In the genomic region with DNA sequence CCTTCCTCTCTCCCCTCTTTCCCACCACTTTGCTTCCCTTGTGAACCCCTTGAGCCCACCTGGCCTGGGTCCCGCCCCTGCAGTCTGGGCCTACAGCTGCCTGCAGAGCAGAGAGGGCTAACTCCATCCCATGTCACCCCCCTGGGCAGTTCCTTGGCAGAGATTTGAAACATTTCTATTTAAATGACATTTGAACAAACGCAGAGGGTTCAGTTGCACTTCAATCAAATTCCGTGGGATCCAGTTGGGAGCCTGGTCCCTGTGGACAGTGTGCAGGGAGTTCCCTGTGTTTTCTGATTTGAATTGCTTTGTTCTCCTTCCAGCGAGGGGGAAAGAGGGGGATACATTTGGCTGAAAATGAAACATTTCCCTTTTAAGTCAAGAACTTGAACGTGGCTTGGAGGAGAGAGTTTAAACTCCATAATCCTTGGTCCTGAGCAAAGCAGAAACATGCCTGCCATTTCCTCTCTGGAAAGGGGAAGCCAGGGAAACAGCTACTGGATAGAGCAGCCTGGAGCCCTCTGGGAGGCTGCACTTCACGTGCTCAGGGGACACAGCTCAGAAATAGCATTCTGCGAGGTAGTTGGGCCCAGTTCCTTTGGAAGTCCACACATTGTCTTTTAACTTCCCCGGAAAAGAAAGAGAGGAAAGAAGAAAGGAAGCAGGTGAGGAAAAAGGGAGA, we compare ENCODE assay signal across 23 mouse cellular contexts. TPM values are rescaled to one million over a fixed set of nuclear protein-coding genes. Genes with fewer than 3 reads are reported as not detected.
A peak's percentile ranks its signal among the peaks of the same experiment; 100 is the strongest.
DNase-seq lines count a peak whose midpoint lies in the region; ATAC-seq and TF ChIP-seq lines count a peak whose summit lies in the region.
"Had no signal": no experiment of that assay in that cellular context is flagged by ENCODE, and none has a peak within 500 bp of the region (broad histone marks: within the 10 kb centered on the region; RNA-seq: fewer than 3 reads in every experiment).

No protein-coding gene starts in this region.

- WGBS in embryonic facial prominence, embryonic 15.5 days = 17% methylated on average over 8 of the region's 8 CpGs
- 14% methylated on average over 8 of the region's 8 CpGs for WGBS in hindbrain, postnatal 0 days
- 12% methylated on average over 8 of the region's 8 CpGs for WGBS in midbrain, embryonic 14.5 days

- H3K4me1 ChIP-seq in embryonic facial prominence, embryonic 15.5 days = peaks cover 14% of the 10 kb centered on the region
- 0 out of 2 replicates have a peak, but pooled peaks cover 5% of the 10 kb centered on the region for H3K4me1 ChIP-seq in hindbrain, postnatal 0 days (ENCODE audit: insufficient read depth, low read length)
- peaks cover 11% of the 10 kb centered on the region; the same call in 1 of the 2 replicates for H3K4me1 ChIP-seq in midbrain, embryonic 14.5 days (ENCODE audit: control insufficient read depth, insufficient read depth, low read length)
- H3K4me1 ChIP-seq: megakaryocyte, embryonic 14.5 days had no signal

- intact Hi-C loops in left cerebral cortex, postnatal 4 days (cut with DNase I) = loop anchor here (5.0 kb wide), 1 partner anchor 752 kb away; no protein-coding TSS in a partner anchor
- intact Hi-C loops in left cerebral cortex, postnatal 14 days (cut with DNase I) = no loop called here

- no peak for ATAC-seq in embryonic facial prominence, embryonic 15.5 days (ENCODE audit: insufficient number of reproducible peaks, low FRiP score, low TSS enrichment, low read depth)
- ATAC-seq in hindbrain, postnatal 0 days = peak; percentile 78
- ATAC-seq in midbrain, embryonic 14.5 days (ENCODE audit: low FRiP score, low TSS enrichment) = peak; percentile 74; the same call in 1 of the 2 replicates
- ATAC-seq: inflammation-experienced regulatory T-cells, adult 6 months had no signal

- no peak overlapping the region for H3K4me2 ChIP-seq in embryonic facial prominence, embryonic 15.5 days (replicated peaks)
- H3K4me2 ChIP-seq in hindbrain, postnatal 0 days (ENCODE audit: low read depth, low read length) = no peak overlapping the region
- no peak overlapping the region for H3K4me2 ChIP-seq in midbrain, embryonic 14.5 days (ENCODE audit: low read length)

- TF ChIP-seq CTCF in hindbrain, postnatal 0 days (IDR thresholded peaks at IDR 0.05; ENCODE audit: low read depth) = no peak

- H3K27me3 ChIP-seq in embryonic facial prominence, embryonic 15.5 days = no peaks in the 10 kb centered on the region
- H3K27me3 ChIP-seq in hindbrain, postnatal 0 days (ENCODE audit: insufficient read depth, low read length) = no peaks in the 10 kb centered on the region
- H3K27me3 ChIP-seq in midbrain, embryonic 14.5 days (ENCODE audit: control insufficient read depth, insufficient read depth, low read length) = no peaks in the 10 kb centered on the region; the same call in 1 of the 2 replicates

- no peaks in the 10 kb centered on the region for H3K9me3 ChIP-seq in embryonic facial prominence, embryonic 15.5 days (replicated peaks)
- H3K9me3 ChIP-seq in hindbrain, postnatal 0 days (ENCODE audit: low read length) = no peaks in the 10 kb centered on the region
- H3K9me3 ChIP-seq in midbrain, embryonic 14.5 days (ENCODE audit: control insufficient read depth, low read length) = no peaks in the 10 kb centered on the region

- no peaks in the 10 kb centered on the region for H3K36me3 ChIP-seq in embryonic facial prominence, embryonic 15.5 days
- H3K36me3 ChIP-seq in hindbrain, postnatal 0 days (ENCODE audit: insufficient read depth, low read length) = no peaks in the 10 kb centered on the region
- no peaks in the 10 kb centered on the region for H3K36me3 ChIP-seq in midbrain, embryonic 14.5 days (ENCODE audit: control insufficient read depth, insufficient read depth, low read length)

- no peak overlapping the region for H3K9ac ChIP-seq in embryonic facial prominence, embryonic 15.5 days
- H3K9ac ChIP-seq in hindbrain, postnatal 0 days (replicated peaks; ENCODE audit: low read length) = no peak overlapping the region
- no peak overlapping the region for H3K9ac ChIP-seq in midbrain, embryonic 14.5 days (replicated peaks; ENCODE audit: low read length)

- DNase-seq in left cerebral cortex, postnatal 4 days = peak; percentile 44
- no peak for DNase-seq in left cerebral cortex, postnatal 14 days (ENCODE audit: low spot score in 2 of 2)
- DNase-seq in hindbrain, postnatal 0 days (ENCODE audit: low spot score) = peak; percentile 64
- DNase-seq in midbrain, embryonic 14.5 days = peak; percentile 81
- DNase-seq in right cerebral cortex, adult 18-20 months = no peak
- DNase-seq in natural killer cell, adult 2 months (ENCODE audit: low spot score in 2 of 2) = no peak
- DNase-seq in layer of hippocampus, postnatal 10 days (ENCODE audit: low spot score in 2 of 2) = no peak
- DNase-seq: adrenal gland, adult 2 months; heart, adult 11 months; retina, postnatal 1 day had no signal

- peak overlapping the region; percentile 34; the same call in 1 of the 2 replicates for H3K27ac ChIP-seq in embryonic facial prominence, embryonic 15.5 days (replicated peaks)
- no peak overlapping the region for H3K27ac ChIP-seq in hindbrain, postnatal 0 days
- peak overlapping the region; percentile 33; the same call in 1 of the 2 replicates for H3K27ac ChIP-seq in midbrain, embryonic 14.5 days (replicated peaks; ENCODE audit: low read depth, low read length)

- no peak overlapping the region for H3K4me3 ChIP-seq in embryonic facial prominence, embryonic 15.5 days (replicated peaks)
- H3K4me3 ChIP-seq in hindbrain, postnatal 0 days (ENCODE audit: low read length) = no peak overlapping the region
- H3K4me3 ChIP-seq in midbrain, embryonic 14.5 days (replicated peaks; ENCODE audit: low read depth, low read length) = no peak overlapping the region
- H3K4me3 ChIP-seq: megakaryocyte, embryonic 14.5 days had no signal

RNA-seq across cellular contexts. Expression of gene E030025P04Rik, which starts 55.6 kb away (rescaled TPM):
- total RNA-seq in left cerebral cortex, postnatal 4 days (2021) = not detected
- total RNA-seq in left cerebral cortex, postnatal 14 days (2021) = not detected
- not detected in 2 replicates for polyA plus RNA-seq in embryonic facial prominence, embryonic 15.5 days (2015; fragmentation: Nextera tagmentation; extraction: Ambion mirVana)
- not detected in 2 replicates for total RNA-seq in hindbrain, postnatal 0 days (2014; rRNA removed)
- polyA plus RNA-seq in hindbrain, postnatal 0 days (2015; fragmentation: Nextera tagmentation; extraction: Ambion mirVana) = not detected in 2 replicates
- not detected in 2 replicates for polyA plus RNA-seq in midbrain, embryonic 14.5 days (2014; fragmentation: Nextera tagmentation; extraction: Ambion mirVana)
- total RNA-seq in layer of hippocampus, postnatal 10 days (2021) = not detected
- total RNA-seq: adrenal gland, adult 2 months; layer of hippocampus, adult 8-10 months; left cerebral cortex, postnatal 10 days; liver, adult 2 months had no signal
- polyA plus RNA-seq: adrenal gland, adult 2 months; embryonic facial prominence, embryonic 11.5 days; frontal cortex, adult 2 months; heart, embryonic 16.5 days; inflammation-experienced regulatory T-cells, adult 6 months; kidney, embryonic 16.5 days; liver, adult 2 months; neural tube, embryonic 14.5 days; spleen, adult 2 months; testis, adult 2 months had no signal

Comparison
In these comparisons a context has a peak if more than half of its experiments do, and no peak if none do; other contexts are left out.
1. DNase-seq: peak in left cerebral cortex, postnatal 4 days (single experiment), hindbrain, postnatal 0 days (single experiment) and midbrain, embryonic 14.5 days (single experiment); none in left cerebral cortex, postnatal 14 days (0 of 2), right cerebral cortex, adult 18-20 months (single experiment), natural killer cell, adult 2 months (0 of 2) and layer of hippocampus, postnatal 10 days (0 of 2).